Mouse (Mus musculus) megakaryocyte-erythroid progenitor cell, adult 5-6 weeks (primary cell): ENCODE data around the gene Wdpcp. TPM values are rescaled to one million over a fixed set of nuclear protein-coding genes. Genes with fewer than 3 reads are reported as not detected.

ENCODE experiments used
- ATAC-seq: replicated peaks from 2 replicates; pipeline ENCODE4 v1.8.0; 2016; ENCODE audit warnings: mild to moderate bottlenecking, inconsistent platforms; ENCODE audit not compliant: severe bottlenecking, poor library complexity, low FRiP score, low TSS enrichment
- total RNA-seq, 2 experiments: library from RNA; stranded (forward) in 1 of 2; stranded (reverse) in 1 of 2; fragments of 200-1000, 215-1000 nt in 1 of 2; fragments of >200 nt in 1 of 2; fragmentation: Nextera tagmentation in 1 of 2; gene quantifications; 2 replicates each; pipeline ENCODE4 v1.2.3; 2014 to 2017

Gene Wdpcp
- total RNA-seq, 2 experiments from 2014 or later: 4.3 to 21.0 TPM

DNA sequence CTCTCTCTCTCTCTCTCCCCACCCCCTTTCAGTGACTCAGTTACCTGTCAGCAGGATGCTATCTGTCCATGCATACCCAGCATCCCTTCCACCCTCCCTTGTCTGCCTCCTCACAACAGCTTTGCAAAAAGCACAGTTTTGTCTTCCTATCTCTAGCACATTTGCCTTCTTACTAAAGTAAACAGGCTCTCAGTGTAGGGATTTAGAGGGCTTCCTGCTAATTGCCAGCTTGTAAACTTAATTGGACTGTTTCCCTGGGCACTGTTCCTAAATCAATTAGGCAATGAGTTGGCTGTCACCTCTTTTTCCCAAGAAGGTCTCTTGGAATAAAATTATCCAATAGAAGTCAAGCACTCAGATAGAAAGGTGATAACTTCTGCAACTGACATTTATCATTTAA is 141.5 kb downstream of the Wdpcp start:
- ATAC-seq: no peak

DNA sequence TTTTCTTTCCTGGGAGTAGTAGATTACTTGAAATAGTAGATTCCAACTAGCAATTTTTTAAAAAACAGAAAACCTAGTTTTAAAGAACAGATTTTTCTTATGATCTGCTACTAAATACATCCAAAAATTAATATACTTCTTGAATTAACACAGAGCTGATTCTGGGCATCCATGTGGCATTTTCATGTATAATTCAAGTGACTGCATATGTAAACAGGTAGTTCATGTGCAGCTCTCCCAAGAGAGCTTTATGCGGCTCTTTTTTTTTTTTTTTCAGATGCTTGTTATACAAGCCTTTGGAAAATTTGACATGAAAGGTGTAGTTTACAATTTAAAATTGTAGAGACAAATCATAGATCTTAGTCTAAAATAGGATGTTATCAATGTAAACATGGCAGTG is 142.0 kb downstream of the Wdpcp start:
- no peak for ATAC-seq

DNA sequence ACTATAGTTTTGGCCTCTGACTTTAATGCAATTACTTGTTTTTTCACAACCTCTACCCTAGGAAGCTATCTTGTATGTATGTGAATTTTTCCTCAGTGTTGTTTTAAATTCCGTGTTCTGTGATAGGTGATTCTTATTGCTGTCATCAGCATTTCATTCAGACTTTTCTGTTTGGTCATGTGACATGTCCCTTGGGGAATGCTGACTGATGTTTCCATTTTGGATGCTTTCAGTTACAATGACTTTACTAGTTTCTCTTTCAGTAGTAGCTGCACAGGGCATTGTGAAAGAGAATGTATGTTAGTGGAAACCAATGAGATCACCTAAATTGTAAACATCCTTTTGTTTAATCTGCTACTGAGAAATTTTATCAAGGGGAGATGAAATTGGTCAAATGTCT is 154.3 kb downstream of the Wdpcp start:
- no peak for ATAC-seq

DNA sequence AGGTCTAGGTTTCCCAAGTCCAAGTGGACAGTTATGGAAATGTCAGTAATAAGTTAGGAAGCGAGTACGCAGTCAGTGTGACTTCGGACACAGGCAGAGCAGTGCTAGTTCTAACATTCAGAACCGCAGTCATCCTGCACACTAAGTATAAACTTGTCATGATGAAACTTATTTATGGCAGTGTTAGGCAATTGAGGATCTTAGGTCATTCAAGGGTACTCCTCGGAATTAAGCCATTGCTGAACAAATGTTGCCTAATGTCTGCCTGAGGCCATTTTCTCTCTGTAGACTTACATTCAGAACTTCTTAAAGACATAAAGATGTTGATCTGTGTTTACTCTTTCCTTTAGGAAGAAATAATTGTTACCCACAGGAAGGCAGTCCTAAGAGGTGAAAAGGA is 157.0 kb downstream of the Wdpcp start:
- no peak for ATAC-seq

- ATAC-seq: no peak
These were observed 157.9 kb downstream of the Wdpcp start for GRCm38 (mm10) chr11:21729961-21730360.

DNA sequence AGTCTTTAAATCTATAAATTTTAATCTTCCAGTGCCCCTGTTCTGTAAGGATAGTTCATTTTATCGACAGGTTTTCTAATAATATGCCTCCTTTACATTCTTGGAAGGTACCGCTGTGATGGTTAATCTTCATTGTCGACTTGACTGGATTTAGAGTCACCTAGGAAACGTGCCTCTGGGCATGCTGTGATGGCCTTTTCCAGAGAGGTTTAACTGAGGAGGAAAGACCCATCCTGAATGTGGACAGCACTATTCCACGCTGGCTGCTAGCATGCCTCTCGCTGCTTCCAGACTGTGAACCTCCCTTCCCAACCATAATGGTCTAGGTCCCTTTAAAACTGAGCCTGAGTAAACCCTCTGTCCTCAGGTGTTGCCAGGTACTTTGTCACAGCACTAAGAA is 163.2 kb downstream of the Wdpcp start:
- ATAC-seq: no peak

- 0 out of 2 replicates have a peak, but pooled peaks have one; percentile 50 for ATAC-seq
These were observed 177.5 kb downstream of the Wdpcp start for GRCm38 (mm10) chr11:21749487-21749886.

- no peak for ATAC-seq
These were observed 191.2 kb downstream of the Wdpcp start for GRCm38 (mm10) chr11:21763201-21763600.

GRCm38 (mm10) chr11:21788831-21789230 is 216.8 kb downstream of the Wdpcp start:
- no peak for ATAC-seq

- ATAC-seq: no peak
These were observed 252.9 kb downstream of the Wdpcp start for GRCm38 (mm10) chr11:21824941-21825340.

DNA sequence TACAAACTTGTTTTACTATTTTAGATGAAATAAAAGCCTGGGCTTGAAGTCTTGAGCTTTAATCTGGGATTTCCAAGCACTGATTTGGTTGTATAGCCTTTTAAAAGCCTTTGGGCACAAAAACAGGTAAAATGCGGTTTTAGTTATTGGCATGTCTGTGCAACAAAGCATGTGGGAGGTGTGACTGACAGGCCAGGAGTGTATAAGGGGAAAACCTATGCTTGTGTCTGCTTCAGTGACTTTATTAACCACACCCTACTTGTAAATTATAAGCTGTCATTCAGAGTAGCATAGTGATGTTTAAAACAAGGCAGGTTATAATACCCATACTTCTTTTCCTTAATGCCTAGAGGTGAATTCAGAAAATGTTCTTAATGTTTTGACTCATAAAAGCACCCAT is 254.5 kb downstream of the Wdpcp start:
- no peak for ATAC-seq

GRCm38 (mm10) chr11:21847040-21847439 is 275.0 kb downstream of the Wdpcp start:
- no peak for ATAC-seq

GRCm38 (mm10) chr11:21864000-21864399 is 292.0 kb downstream of the Wdpcp start:
- no peak for ATAC-seq

- no peak for ATAC-seq
These were observed 292.5 kb downstream of the Wdpcp start for GRCm38 (mm10) chr11:21864516-21864915.

GRCm38 (mm10) chr11:21868675-21869074 is 296.6 kb downstream of the Wdpcp start:
- no peak for ATAC-seq

DNA sequence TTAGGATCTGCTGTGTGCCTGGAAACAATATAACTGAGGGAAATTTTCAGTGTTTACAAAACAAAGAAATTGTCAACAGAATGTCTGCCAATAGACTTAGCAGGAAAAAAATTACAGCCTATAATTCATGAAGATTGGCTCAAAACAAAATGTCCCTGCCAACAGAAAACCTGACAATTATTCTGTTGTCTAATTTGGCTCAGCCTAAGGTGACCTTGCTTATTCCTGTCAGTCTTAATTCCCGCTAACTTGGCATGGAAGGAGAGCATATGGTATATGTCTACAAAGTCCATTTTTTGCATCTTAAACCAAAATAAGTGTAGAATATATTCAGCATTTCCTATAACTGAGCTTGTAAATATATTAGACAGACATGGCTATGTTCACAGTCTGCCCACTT is 298.8 kb downstream of the Wdpcp start:
- ATAC-seq: no peak

- ATAC-seq: no peak
These were observed 299.7 kb downstream of the Wdpcp start for GRCm38 (mm10) chr11:21871728-21872127.

GRCm38 (mm10) chr11:21875077-21875476 is 303.0 kb downstream of the Wdpcp start:
- no peak for ATAC-seq

GRCm38 (mm10) chr11:21894696-21895095 is 322.7 kb downstream of the Wdpcp start:
- ATAC-seq: no peak

DNA sequence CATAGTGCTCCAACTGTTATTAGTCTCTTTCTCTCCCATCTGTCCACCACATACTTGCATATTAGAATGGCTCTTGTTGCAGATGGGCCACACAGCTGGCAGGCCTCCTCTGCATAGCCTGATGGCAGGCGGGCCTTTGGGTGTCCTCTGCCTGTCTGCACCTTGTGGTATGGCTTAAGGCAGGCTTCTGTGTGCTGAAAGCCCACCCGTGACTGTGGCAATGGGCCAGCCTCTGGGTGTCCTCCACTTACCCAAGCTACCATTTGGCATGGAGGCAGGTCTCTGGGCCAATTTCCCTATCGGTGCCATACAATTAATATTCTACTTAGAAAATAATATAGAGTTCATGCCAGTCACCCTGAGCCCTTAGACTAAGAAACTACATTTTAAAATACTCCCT is 350.5 kb downstream of the Wdpcp start:
- ATAC-seq: no peak
